Mouse (Mus musculus) embryonic facial prominence, embryonic 11.5 days (tissue): Measurements from ENCODE around the gene Tnfsf12. TPM values are rescaled to one million over a fixed set of nuclear protein-coding genes. Genes with fewer than 3 reads are reported as not detected.

Source experiments
- ATAC-seq: fragments of 200-750 bp; cut with Nextera tagmentation; replicated peaks from 2 replicates; pipeline ENCODE4 v1.8.0; 2017; ENCODE audit warnings: low read depth; ENCODE audit not compliant: insufficient number of reproducible peaks, low FRiP score, low TSS enrichment
- DNase-seq: peaks from one replicate; pipeline ENCODE4 v3.0.0-alpha.2; 2015; ENCODE audit warnings: low spot score
- H3K27ac ChIP-seq: fragments of 300-500 bp; sonication (generic); replicated peaks from 2 replicates; pipeline ENCODE4 v1.5.1; 2014; ENCODE audit warnings: mild to moderate bottlenecking, low read depth, low read length, control low read depth
- H3K27me3 ChIP-seq: fragments of 300-500 bp; sonication (generic); 2 replicates; pipeline ENCODE4 v1.6.1; 2014; ENCODE audit warnings: mild to moderate bottlenecking, low read length, moderate library complexity, mixed read lengths; ENCODE audit not compliant: control insufficient read depth, insufficient read depth
- H3K36me3 ChIP-seq: fragments of 300-500 bp; sonication (generic); replicated peaks from 2 replicates; pipeline ENCODE4 v1.6.1; 2014; ENCODE audit warnings: low read depth, mild to moderate bottlenecking, low read length, moderate library complexity, mixed read lengths; ENCODE audit not compliant: control insufficient read depth, insufficient read depth
- H3K4me1 ChIP-seq: fragments of 300-500 bp; sonication (generic); 2 replicates; pipeline ENCODE4 v1.6.1; 2014; ENCODE audit warnings: low read length, mixed read lengths; ENCODE audit not compliant: control insufficient read depth, insufficient read depth
- H3K4me2 ChIP-seq: fragments of 300-500 bp; sonication (generic); 2 replicates; pipeline ENCODE4 v1.6.1; 2014; ENCODE audit warnings: low read depth, mild to moderate bottlenecking, control low read depth, low read length, moderate library complexity
- H3K4me3 ChIP-seq: fragments of 300-500 bp; sonication (generic); 2 replicates; pipeline ENCODE4 v1.5.1; 2014; ENCODE audit warnings: low read depth, low read length, control low read depth
- H3K9ac ChIP-seq: fragments of 300-500 bp; sonication (generic); replicated peaks from 2 replicates; pipeline ENCODE4 v1.6.1; 2014; ENCODE audit warnings: mild to moderate bottlenecking, control low read depth, low read length
- H3K9me3 ChIP-seq: fragments of 300-500 bp; sonication (generic); replicated peaks from 2 replicates; pipeline ENCODE4 v1.6.1; 2016; ENCODE audit warnings: mild to moderate bottlenecking, low read length, inconsistent platforms, mixed read lengths; ENCODE audit not compliant: control insufficient read depth
- WGBS: fragments of 180-500 bp; shearing (Covaris S2); extraction: QIAGEN DNeasy Blood & Tissue Kit; methylation state at CpG from one replicate; pipeline ENCODE4 v1.1.7; 2014; 5-methylcytosine and 5-hydroxymethylcytosine counted together
- polyA plus RNA-seq: library from polyadenylated mRNA; unstranded; fragments of >200 nt; fragmentation: Nextera tagmentation; extraction: Ambion mirVana; gene quantifications from 2 replicates; pipeline ENCODE4 v1.2.1, GENCODE M21; 2014

Gene Tnfsf12
- polyA plus RNA-seq, 1 experiment from 2014 or later, result 4.3 TPM

GRCm38 (mm10) chr11:69716953-69717352, 21.3 kb upstream of the Tnfsf12 start:
- Histone ChIP-seq H3K36me3 (no peaks in the 10 kb centered on the region), H3K4me3 (no peak overlapping the region), H3K4me1 (peaks cover 2% of the 10 kb centered on the region; the same call in 1 of the 2 replicates), H3K4me2 (no peak overlapping the region), H3K27ac (no peak overlapping the region), H3K27me3 (no peaks in the 10 kb centered on the region), H3K9me3 (no peaks in the 10 kb centered on the region), H3K9ac (no peak overlapping the region)
- no peak for ATAC-seq
- 62% methylated on average over 4 of the region's 4 CpGs for WGBS
- DNase-seq, result no peak

DNA sequence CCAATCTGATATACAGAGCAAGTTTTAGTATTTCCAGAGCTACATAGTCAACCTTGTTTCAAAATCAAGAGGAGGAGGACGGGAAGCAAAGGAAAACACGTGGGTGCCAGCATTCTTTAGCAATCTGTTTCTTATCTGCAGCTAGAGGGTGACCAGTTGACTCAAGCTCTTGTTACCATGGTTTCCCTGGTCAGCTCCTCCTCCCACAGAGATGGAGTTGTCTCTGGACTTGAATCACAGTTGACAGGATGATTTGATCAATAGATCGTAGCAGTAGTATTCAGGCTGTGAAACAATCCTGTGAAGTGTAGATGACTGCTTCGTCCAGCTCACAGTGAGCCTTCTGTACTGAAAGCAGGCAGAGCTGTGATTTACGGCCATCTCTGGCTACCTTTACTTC, 20.3 kb upstream of the Tnfsf12 start:
- peaks cover 2% of the 10 kb centered on the region; the same call in 1 of the 2 replicates for H3K4me1 ChIP-seq
- no peaks in the 10 kb centered on the region for H3K9me3 ChIP-seq
- peak overlapping the region; percentile 42; the same call in 1 of the 2 replicates for H3K27ac ChIP-seq
- H3K27me3 ChIP-seq, result no peaks in the 10 kb centered on the region
- no peak overlapping the region for H3K4me2 ChIP-seq
- DNase-seq (peak; percentile 79), ATAC-seq (no peak)
- H3K4me3 ChIP-seq, result no peak overlapping the region
- no peak overlapping the region for H3K9ac ChIP-seq
- H3K36me3 ChIP-seq, result no peaks in the 10 kb centered on the region
- WGBS, result 24% methylated on average over 5 of the region's 5 CpGs

GRCm38 (mm10) chr11:69715482-69715881, 19.8 kb upstream of the Tnfsf12 start:
- 57% methylated on average over 9 of the region's 9 CpGs for WGBS
- H3K27ac ChIP-seq, result peak overlapping the region; percentile 42
- H3K4me3 ChIP-seq, result no peak overlapping the region
- peak; percentile 56 for DNase-seq
- H3K9me3 ChIP-seq, result no peaks in the 10 kb centered on the region
- no peak overlapping the region for H3K9ac ChIP-seq
- H3K4me1 ChIP-seq, result peaks cover 2% of the 10 kb centered on the region; the same call in 1 of the 2 replicates
- H3K27me3 ChIP-seq, result no peaks in the 10 kb centered on the region
- no peaks in the 10 kb centered on the region for H3K36me3 ChIP-seq
- H3K4me2 ChIP-seq, result no peak overlapping the region
- no peak for ATAC-seq

GRCm38 (mm10) chr11:69714636-69715329, 19.1 kb upstream of the Tnfsf12 start:
- Histone ChIP-seq H3K27me3 (no peaks in the 10 kb centered on the region), H3K4me3 (no peak overlapping the region), H3K9me3 (no peaks in the 10 kb centered on the region), H3K27ac (no peak overlapping the region), H3K4me2 (no peak overlapping the region), H3K9ac (no peak overlapping the region), H3K4me1 (peaks cover 2% of the 10 kb centered on the region; the same call in 1 of the 2 replicates), H3K36me3 (no peaks in the 10 kb centered on the region)
- WGBS, result 35% methylated on average over 18 of the region's 18 CpGs
- DNase-seq (peak; percentile 82), ATAC-seq (no peak)

- H3K27ac ChIP-seq, result no peak overlapping the region
- no peaks in the 10 kb centered on the region for H3K4me1 ChIP-seq
- no peak overlapping the region for H3K4me2 ChIP-seq
- H3K36me3 ChIP-seq, result no peaks in the 10 kb centered on the region
- no peaks in the 10 kb centered on the region for H3K27me3 ChIP-seq
- no peaks in the 10 kb centered on the region for H3K9me3 ChIP-seq
- ATAC-seq (no peak), DNase-seq (no peak)
- WGBS, result 62% methylated on average over 20 of the region's 20 CpGs
- no peak overlapping the region for H3K9ac ChIP-seq
- no peak overlapping the region for H3K4me3 ChIP-seq
Observed at GRCm38 (mm10) chr11:69712954-69713672, 17.5 kb upstream of the Tnfsf12 start.

GRCm38 (mm10) chr11:69711082-69711481, 15.4 kb upstream of the Tnfsf12 start:
- Histone ChIP-seq H3K27ac (no peak overlapping the region), H3K4me1 (no peaks in the 10 kb centered on the region), H3K9ac (no peak overlapping the region), H3K36me3 (no peaks in the 10 kb centered on the region), H3K4me3 (no peak overlapping the region), H3K4me2 (no peak overlapping the region), H3K9me3 (no peaks in the 10 kb centered on the region), H3K27me3 (no peaks in the 10 kb centered on the region)
- ATAC-seq, result no peak
- no peak for DNase-seq
- WGBS, result 78% methylated on average over 2 of the region's 2 CpGs

DNA sequence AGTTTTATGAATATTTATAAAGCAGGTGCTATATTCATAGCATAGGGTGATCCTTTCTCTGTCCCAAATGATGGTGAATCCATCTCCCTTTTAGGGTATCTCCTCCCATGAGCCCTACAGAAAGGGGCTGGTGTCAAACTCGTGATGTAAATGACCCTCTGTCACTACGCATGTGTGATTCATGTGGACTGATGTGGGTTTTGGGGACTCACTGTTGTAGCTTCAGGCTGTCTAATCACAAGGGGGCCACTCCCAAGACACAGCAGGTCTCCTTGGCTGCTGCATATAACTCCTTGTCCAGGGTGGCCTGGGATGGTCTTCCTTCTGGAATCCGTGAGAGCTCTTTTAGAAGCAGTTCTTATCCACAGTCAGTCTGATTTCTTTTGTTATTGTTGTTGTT, 14.8 kb upstream of the Tnfsf12 start:
- Histone ChIP-seq H3K27ac (no peak overlapping the region), H3K27me3 (no peaks in the 10 kb centered on the region), H3K9me3 (no peaks in the 10 kb centered on the region), H3K4me2 (no peak overlapping the region), H3K9ac (no peak overlapping the region), H3K4me3 (no peak overlapping the region), H3K4me1 (no peaks in the 10 kb centered on the region), H3K36me3 (no peaks in the 10 kb centered on the region)
- WGBS, result 78% methylated on average over 3 of the region's 3 CpGs
- DNase-seq (no peak), ATAC-seq (no peak)
